Mouse (Mus musculus): ENCODE data around the gene Mllt3.

Mllt3 gene

DNA sequence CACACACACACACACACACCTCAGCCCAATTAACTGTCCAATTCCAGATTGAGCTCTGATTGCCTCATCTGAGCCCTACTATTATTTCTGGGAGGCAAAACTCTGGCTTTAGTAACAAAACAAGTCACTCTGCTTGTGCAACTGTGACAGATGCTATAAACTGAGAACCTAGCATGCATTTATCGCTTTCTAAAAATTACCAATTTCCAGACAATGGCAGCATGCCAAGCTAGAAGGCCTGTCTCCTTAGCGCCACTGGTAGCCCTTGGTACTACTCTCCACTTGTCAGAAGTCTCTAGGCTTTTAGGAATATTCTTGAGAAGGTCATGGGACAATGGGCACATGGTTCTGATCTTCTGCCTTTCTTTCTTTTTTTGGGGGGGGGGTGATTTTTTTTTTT lies 257.4 kb downstream of the Mllt3 start:
- no peak for DNase-seq (ENCODE audit: low spot score)

- no peak for DNase-seq (ENCODE audit: low spot score)
Measured at GRCm38 (mm10) chr4:87774515-87774914, 258.6 kb downstream of the Mllt3 start.

GRCm38 (mm10) chr4:87767711-87768561 lies 265.2 kb downstream of the Mllt3 start:
- DNase-seq (ENCODE audit: low spot score) = peak; percentile 80

- DNase-seq (ENCODE audit: low spot score) = no peak
Measured at GRCm38 (mm10) chr4:87765729-87766128, 267.4 kb downstream of the Mllt3 start.

GRCm38 (mm10) chr4:87761075-87761474 lies 272.1 kb downstream of the Mllt3 start:
- no peak for DNase-seq (ENCODE audit: low spot score)

DNA sequence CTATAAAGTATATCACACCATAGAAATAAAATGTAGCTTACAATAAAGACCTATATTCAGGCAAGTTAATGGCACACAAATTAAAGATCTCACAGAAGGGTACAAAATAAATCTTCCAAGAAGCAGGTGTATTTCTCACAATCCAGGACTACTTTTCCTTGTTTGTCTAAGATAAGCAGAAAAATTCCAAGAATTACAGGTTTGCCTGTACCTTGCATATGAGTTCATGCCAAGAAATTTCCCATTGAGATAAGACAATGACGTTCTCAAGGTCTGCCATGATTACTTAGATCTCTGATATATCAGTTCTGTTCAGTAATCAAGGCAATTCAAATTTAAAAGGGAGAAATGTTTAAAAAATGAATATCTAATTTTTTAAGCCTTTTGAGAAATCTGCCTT lies 272.9 kb downstream of the Mllt3 start:
- no peak for DNase-seq (ENCODE audit: low spot score)

- no peak for DNase-seq (ENCODE audit: low spot score)
Measured at GRCm38 (mm10) chr4:87759625-87760024, 273.5 kb downstream of the Mllt3 start.

GRCm38 (mm10) chr4:87759110-87759509 lies 274.1 kb downstream of the Mllt3 start:
- DNase-seq (ENCODE audit: low spot score) = no peak

GRCm38 (mm10) chr4:87751515-87751864 lies 281.7 kb downstream of the Mllt3 start:
- no peak for DNase-seq (ENCODE audit: low spot score)

- no peak for DNase-seq (ENCODE audit: low spot score)
Measured at GRCm38 (mm10) chr4:87750856-87751514, 282.2 kb downstream of the Mllt3 start.

DNA sequence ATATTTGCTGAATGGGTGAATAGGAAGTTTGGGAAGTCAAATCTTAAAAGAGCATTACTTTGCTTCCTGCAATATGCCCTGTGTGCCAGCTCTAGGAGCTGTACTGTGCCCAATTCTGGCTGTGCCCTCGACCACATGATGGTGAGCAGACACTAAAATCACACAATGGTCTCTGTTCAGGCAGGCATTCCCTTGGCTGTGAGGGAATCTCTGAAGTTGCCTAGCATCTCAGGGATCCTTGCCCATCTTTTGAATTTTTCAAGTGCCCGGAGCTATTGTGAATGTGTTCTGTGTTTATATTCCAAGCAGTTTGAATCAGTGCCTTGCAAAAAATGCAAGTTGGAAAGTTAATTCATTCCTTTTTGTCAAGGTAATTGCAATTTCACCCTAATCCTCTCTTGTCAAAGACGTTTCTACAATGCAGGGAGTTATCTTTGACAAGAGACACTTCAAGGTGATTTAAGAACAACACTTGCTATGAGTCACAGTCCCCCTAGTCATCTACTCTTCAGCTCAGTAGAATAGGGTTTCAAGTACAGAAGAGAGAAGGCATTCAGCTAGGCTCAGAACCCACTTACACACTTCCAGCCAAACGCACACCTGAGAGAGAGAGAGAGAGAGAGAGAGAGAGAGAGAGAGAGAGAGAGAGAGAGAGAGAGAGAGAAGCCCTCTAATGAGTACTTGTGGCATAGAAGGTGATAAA lies 283.5 kb downstream of the Mllt3 start:
- DNase-seq (ENCODE audit: low spot score) = no peak

GRCm38 (mm10) chr4:87745016-87745645 lies 288.0 kb downstream of the Mllt3 start:
- DNase-seq (ENCODE audit: low spot score) = no peak

- peak; percentile 21 for DNase-seq (ENCODE audit: low spot score)
Measured at GRCm38 (mm10) chr4:87739524-87740128, 293.5 kb downstream of the Mllt3 start.

DNA sequence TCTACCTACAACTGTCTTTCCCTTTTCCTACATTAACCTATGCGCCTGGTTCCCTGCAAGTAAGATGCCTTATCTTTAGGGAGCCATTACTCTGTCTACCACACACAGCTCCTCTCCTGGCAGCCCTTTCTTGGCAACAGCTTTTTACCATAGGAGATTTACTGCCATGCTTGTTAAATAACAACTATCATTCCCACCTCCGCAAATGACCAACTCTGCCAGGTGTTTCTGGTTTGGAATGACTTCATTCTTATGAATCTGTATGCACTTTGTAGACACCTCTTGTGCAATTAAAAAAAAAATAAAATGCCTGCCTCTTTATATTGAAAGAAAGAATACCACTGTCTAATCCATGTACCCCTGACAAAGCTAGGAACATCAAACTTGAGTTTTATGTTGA lies 294.1 kb downstream of the Mllt3 start:
- DNase-seq (ENCODE audit: low spot score) = no peak

DNA sequence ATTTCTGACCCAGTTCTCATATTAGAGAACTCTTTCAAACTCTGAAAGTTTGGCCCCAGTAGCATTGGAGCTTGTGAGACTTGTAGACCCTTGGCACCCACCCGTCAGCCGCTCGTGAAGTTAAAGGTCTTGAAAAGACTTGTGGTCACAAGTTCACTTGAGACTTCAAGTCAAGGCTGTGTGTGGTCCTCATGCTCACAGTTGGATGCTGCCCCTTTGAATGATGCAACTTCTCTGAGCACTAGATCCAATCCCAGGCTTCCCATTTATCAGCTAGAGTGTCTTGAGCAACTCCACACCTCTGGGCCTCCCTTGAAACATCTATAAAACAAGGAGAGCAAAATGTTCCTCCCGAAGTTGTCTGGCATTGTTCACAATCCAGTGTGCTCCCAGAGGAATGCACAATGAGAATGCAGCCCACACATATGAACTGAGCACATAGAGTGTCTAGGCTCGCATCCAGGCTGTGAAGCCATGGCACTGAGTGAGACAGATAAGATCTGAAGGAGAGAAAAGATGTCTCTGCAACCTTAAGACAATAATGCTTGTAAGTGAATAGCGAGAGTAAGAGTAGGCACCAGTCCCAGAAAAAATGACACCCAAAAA lies 295.9 kb downstream of the Mllt3 start:
- DNase-seq (ENCODE audit: low spot score) = no peak

GRCm38 (mm10) chr4:87736779-87737178 lies 296.4 kb downstream of the Mllt3 start:
- no peak for DNase-seq (ENCODE audit: low spot score)

- peak; percentile 31 for DNase-seq (ENCODE audit: low spot score)
Measured at GRCm38 (mm10) chr4:87731118-87731672, 302.0 kb downstream of the Mllt3 start.

GRCm38 (mm10) chr4:87728581-87728980 lies 304.6 kb downstream of the Mllt3 start:
- no peak for DNase-seq (ENCODE audit: low spot score)

DNA sequence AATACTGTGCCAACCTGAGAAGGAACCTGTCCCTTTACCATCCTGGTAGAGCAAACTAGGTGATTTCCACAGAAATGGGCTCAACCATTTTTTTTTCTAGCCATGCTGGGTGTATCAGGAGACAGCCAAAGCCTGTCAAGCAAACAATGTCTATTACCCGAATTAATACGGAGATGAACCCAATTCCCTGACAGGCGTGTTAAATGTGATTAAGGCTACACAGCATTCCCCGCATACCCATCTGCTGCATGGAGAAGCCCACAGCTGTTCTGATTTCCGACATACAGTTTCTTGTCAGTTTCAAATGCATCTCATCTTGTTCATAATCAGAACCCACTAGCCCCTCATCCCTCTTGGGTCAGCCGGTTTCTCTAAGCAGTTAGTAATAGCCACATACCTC lies 309.7 kb downstream of the Mllt3 start:
- no peak for DNase-seq (ENCODE audit: low spot score)

Measured in embryo, embryonic 10.5 days (tissue).